Mouse (Mus musculus) liver, adult 2 months (tissue): Measurements from ENCODE around the gene Tbata. TPM values are rescaled to one million over a fixed set of nuclear protein-coding genes. Genes with fewer than 3 reads are reported as not detected.

Experiments
- DNase-seq: peaks from one replicate; pipeline ENCODE4 v3.0.0-alpha.2; 2011; ENCODE audit warnings: low read depth, low spot score; ENCODE audit errors: extremely low read depth
- H3K27ac ChIP-seq: fragments of 200-500 bp; replicated peaks from 2 replicates; pipeline ENCODE4 v1.5.1; 2012; ENCODE audit warnings: low read depth, mild to moderate bottlenecking, control low read depth, inconsistent platforms, low read length; ENCODE audit not compliant: insufficient read depth
- H3K27me3 ChIP-seq: fragments of 200-500 bp; 2 replicates; pipeline ENCODE4 v1.6.1; 2012; ENCODE audit warnings: mild to moderate bottlenecking, moderate library complexity, low read length, inconsistent platforms; ENCODE audit not compliant: control insufficient read depth, insufficient read depth
- H3K36me3 ChIP-seq: fragments of 200-500 bp; 2 replicates; pipeline ENCODE4 v1.6.1; 2012; ENCODE audit warnings: low read length, inconsistent platforms; ENCODE audit not compliant: control insufficient read depth, insufficient read depth
- H3K4me1 ChIP-seq: fragments of 200-500 bp; 2 replicates; pipeline ENCODE4 v1.6.1; 2011; ENCODE audit warnings: low read length; ENCODE audit not compliant: control insufficient read depth, insufficient read depth
- H3K4me3 ChIP-seq: fragments of 200-500 bp; 2 replicates; pipeline ENCODE4 v1.5.1; 2011; ENCODE audit warnings: low read depth, mild to moderate bottlenecking, control low read depth, low read length, moderate library complexity; ENCODE audit not compliant: insufficient read depth
- H3K79me2 ChIP-seq: fragments of 200-500 bp; 2 replicates; pipeline ENCODE4 v1.6.1; 2012; ENCODE audit warnings: inconsistent platforms, mild to moderate bottlenecking, low read length, moderate library complexity; ENCODE audit not compliant: control insufficient read depth, insufficient read depth
- H3K9ac ChIP-seq: fragments of 200-500 bp; 2 replicates; pipeline ENCODE4 v1.6.1; 2012; ENCODE audit warnings: low read depth, mild to moderate bottlenecking, control low read depth, inconsistent platforms, low read length
- CTCF ChIP-seq: fragments of 200-500 bp; IDR thresholded peaks from 2 replicates; pipeline ENCODE4 v1.5.1; 2011; ENCODE audit warnings: low read depth, low read length, control low read depth
- POLR2A ChIP-seq: fragments of 200-500 bp; IDR thresholded peaks from 2 replicates; pipeline ENCODE4 v1.6.1; 2011; ENCODE audit warnings: low read length, control low read depth; ENCODE audit not compliant: insufficient read depth; ENCODE audit errors: extremely low read depth
- WGBS: fragments of 180-500 bp; shearing (Covaris S2); methylation state at CpG from one replicate; pipeline ENCODE4 v1.1.7; 2018; 5-methylcytosine and 5-hydroxymethylcytosine counted together
- polyA plus RNA-seq: library from polyadenylated mRNA; depleted of rRNA; stranded (reverse); fragments of >200 nt; gene quantifications from 2 replicates; pipeline ENCODE4 v1.2.3, GENCODE M21; 2012
- total RNA-seq: library from RNA; depleted of rRNA; stranded (reverse); fragments of >200 nt; gene quantifications from 2 replicates; pipeline ENCODE4 v1.2.3, GENCODE M21; 2014

Gene Tbata
- total and polyA plus RNA-seq, 2 experiments: not detected

DNA sequence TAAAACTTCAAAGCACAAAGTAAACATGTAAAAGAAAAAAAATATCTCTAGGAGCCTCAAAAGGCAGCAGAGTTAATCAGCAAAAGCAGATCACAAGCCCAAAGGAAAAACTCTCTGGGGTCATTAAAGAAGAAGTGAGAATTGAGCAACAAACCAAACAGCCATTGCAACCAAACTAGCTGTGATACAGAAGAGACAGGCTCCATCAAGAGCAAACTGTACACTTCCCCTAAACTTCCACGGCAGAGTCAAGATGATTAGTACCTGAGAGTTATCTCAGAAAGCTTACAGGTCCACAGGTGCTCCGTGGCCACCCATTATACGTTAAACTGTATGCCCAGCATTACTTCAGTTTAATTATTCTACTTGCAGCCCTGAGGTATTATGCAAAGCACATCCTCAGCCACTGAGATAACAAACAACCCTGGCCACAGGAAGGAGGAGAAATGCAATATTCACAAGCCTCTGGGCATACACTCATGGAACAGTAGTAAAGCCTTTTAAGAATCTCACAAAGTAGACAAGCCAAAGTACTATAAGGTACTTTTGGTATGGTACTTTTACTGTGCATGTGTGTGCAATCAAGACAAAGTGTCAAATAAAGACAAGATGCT is 36.4 kb upstream of the Tbata start:
- H3K79me2 ChIP-seq: peaks cover 2% of the 10 kb centered on the region; the same call in 1 of the 2 replicates
- WGBS: 14% methylated on average over 3 of the region's 3 CpGs
- 0 out of 2 replicates have a peak overlapping the region, but pooled peaks have one; percentile 4 for H3K27ac ChIP-seq
- no peak overlapping the region for H3K4me3 ChIP-seq
- no peaks in the 10 kb centered on the region for H3K27me3 ChIP-seq
- H3K4me1 ChIP-seq: peaks cover 22% of the 10 kb centered on the region
- DNase-seq: peak; percentile 62
- no peak for TF ChIP-seq CTCF
- TF ChIP-seq POLR2A: no peak
- peaks cover 15% of the 10 kb centered on the region for H3K36me3 ChIP-seq
- no peak overlapping the region for H3K9ac ChIP-seq

DNA sequence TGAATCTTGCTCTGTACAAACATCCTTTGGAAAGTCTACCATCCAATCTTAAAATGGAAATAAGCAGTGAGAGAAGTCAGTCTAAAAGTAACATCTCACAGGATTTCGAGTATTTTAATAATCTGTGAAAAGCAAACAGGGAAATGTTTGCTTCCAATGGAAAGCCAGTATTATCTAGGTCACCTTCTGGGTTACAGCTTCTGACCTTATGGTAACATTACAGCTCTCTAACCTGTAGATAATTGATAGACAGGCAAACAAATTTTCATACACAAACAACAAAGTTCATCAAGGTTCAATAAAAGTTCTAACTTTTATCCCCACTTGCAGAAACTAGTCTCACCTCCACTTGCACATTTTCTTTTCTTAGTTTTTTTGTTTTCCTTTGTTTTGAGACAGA is 34.2 kb upstream of the Tbata start:
- 24% methylated on average over 1 of the region's 1 CpGs for WGBS
- Histone ChIP-seq H3K36me3 (peaks cover 18% of the 10 kb centered on the region), H3K9ac (no peak overlapping the region), H3K79me2 (peaks cover under 1% of the 10 kb centered on the region; the same call in 1 of the 2 replicates), H3K4me3 (peak overlapping the region; percentile 49; the same call in 1 of the 2 replicates), H3K4me1 (peaks cover 23% of the 10 kb centered on the region), H3K27ac (peak overlapping the region; percentile 77), H3K27me3 (no peaks in the 10 kb centered on the region)
- TF ChIP-seq CTCF: no peak
- TF ChIP-seq POLR2A: no peak
- peak; percentile 96 for DNase-seq

DNA sequence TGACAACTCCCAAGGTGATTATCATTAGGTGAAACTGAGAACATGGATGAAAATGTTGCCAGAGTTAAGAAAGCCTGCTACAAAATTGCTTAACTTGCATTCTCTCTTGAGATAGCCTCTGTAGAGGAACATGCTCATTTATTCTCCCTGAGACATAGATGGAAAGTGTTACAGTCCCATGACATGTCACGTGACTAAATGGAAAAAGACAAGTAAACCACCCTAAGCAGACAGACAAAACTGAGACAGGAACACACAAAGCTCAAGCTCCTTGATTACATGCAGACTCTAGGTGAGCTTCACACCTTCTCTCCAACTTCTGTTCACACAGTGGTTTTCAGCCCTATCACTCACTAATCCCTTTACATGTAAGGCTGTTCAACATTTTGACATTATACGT is 28.4 kb upstream of the Tbata start:
- DNase-seq: peak; percentile 51
- Histone ChIP-seq H3K79me2 (peaks cover 12% of the 10 kb centered on the region), H3K27ac (no peak overlapping the region), H3K9ac (no peak overlapping the region), H3K4me1 (peaks cover 20% of the 10 kb centered on the region), H3K4me3 (no peak overlapping the region), H3K36me3 (peaks cover 9% of the 10 kb centered on the region), H3K27me3 (no peaks in the 10 kb centered on the region)
- 76% methylated on average over 2 of the region's 2 CpGs for WGBS
- TF ChIP-seq CTCF (no peak), POLR2A (no peak)

DNA sequence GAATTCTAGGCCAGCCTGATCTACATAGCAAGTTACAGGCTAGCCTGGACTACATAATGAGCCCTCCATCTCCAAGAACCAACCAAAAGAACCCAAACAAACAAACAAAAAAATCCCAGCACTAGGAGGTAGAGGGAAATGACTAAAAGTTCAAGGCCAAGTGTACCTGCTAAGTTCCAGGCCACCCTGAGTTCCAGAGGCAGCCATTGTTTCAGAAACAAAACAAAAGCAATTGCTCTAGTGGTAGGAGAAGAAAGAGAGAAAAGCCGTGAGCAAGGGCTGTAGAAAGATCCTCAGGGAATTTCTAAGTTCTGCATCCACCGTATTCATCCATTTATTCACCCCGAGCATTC is 26.0 kb upstream of the Tbata start:
- Histone ChIP-seq H3K4me3 (peak overlapping the region; percentile 76), H3K36me3 (peaks cover 9% of the 10 kb centered on the region), H3K4me1 (peaks cover 10% of the 10 kb centered on the region), H3K27ac (peak overlapping the region; percentile 22), H3K27me3 (no peaks in the 10 kb centered on the region), H3K9ac (peak overlapping the region; percentile 90; the same call in 1 of the 2 replicates), H3K79me2 (peaks cover 12% of the 10 kb centered on the region)
- DNase-seq: no peak
- 1% methylated on average over 3 of the region's 3 CpGs for WGBS
- TF ChIP-seq POLR2A (no peak), CTCF (no peak)

DNA sequence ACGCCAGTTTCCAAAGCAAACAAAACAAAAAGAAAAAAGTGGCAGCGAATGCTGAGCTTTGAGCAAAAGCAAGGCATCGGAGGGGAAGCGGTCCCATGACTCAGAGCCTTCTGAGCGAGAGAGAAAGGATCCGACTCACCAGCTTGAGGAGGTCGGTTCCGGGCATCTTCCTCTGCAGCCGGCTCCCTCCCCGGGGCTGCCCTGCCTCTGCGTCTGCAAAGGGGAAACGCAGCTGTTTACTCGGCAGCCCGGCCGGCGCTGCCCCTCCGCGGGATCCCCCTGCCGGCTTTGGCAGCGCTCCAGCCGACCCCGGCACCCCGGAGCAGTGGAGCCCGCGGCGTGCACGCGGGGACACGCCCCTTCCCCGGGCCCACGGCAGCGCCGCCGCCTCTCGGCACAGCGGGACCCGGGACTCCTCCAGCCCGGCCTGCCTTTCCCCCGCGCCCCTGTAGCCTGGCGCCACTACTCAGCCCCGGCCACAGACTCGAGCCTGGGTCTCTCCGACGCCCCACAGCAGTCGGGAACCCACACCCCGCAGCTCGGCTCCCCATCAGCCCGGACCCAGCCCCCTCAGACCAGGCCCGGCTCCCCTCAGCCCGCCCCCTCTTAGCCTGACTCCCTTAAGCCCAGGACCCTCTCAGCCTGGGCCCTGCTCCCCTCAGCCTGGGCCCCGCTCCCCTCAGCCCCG is 25.5 kb upstream of the Tbata start:
- Histone ChIP-seq H3K36me3 (peaks cover 7% of the 10 kb centered on the region), H3K27me3 (no peaks in the 10 kb centered on the region), H3K9ac (peak overlapping the region; percentile 90), H3K79me2 (peaks cover 12% of the 10 kb centered on the region), H3K4me1 (peaks cover 10% of the 10 kb centered on the region), H3K27ac (no peak overlapping the region; the same call in 1 of the 2 replicates), H3K4me3 (peak overlapping the region; percentile 76)
- no peak for TF ChIP-seq POLR2A
- TF ChIP-seq CTCF: no peak
- DNase-seq: peak; percentile 51
- WGBS: under 1% methylated on average over 51 of the region's 53 CpGs

DNA sequence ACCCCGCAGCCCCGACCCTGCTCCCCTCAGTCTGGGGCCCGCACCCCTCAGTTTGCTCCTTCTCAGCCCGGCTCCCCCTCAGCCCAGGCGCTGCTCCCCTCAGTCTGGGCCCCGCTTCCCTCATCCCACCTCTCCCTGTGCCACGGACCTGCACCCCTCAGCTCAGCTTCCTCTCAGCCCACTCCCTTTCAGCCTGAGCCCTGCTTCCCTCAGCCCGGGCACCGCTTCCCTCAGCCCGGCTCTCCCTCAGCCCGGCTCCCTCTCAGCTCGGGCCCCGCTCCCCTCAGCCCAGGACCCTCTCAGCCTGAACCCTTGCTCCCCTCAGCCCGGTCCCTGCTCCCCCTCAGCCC is 25.0 kb upstream of the Tbata start:
- peaks cover 10% of the 10 kb centered on the region for H3K4me1 ChIP-seq
- peak overlapping the region; percentile 86 for H3K27ac ChIP-seq
- WGBS: 4% methylated on average over 14 of the region's 14 CpGs
- H3K9ac ChIP-seq: peak overlapping the region; percentile 90
- H3K4me3 ChIP-seq: peak overlapping the region; percentile 76
- no peak for TF ChIP-seq POLR2A
- peaks cover 12% of the 10 kb centered on the region for H3K79me2 ChIP-seq
- DNase-seq: no peak
- H3K36me3 ChIP-seq: peaks cover 7% of the 10 kb centered on the region
- no peaks in the 10 kb centered on the region for H3K27me3 ChIP-seq
